Mouse (Mus musculus): ENCODE measurements at regions not wholly inside any gene's neighbourhood (a gene's known extent, or its start where the extent isn't known, plus 50 kb on each side); places are given as distances from the start of the nearest gene placed in this dataset.
"Not testable (repeated sequence)": the region's sequence is repeated elsewhere in the genome, so short reads cannot be mapped to it uniquely, and the experiment has no call there.

DNA sequence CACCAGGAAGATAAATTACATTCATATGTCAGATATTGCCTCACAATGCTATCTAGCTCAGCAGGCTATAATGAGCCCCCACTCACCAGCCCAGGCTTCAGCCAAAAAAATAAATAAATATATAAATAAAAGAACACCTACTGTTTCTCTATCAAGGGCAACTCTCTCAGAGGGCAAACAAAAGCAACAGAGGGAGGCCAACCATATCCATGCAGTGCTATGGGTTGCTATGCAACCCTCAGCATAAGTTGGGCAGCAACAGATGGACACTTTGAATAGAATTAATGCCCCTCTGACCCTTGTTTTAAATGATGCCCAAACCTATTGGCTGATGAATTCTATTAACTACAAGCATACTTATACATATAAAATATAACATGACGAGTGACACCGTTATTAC is 242.2 kb upstream of the Ednrb start:
- Histone ChIP-seq H3K79me2 (replicated peaks; ENCODE audit: control insufficient read depth, extremely low read depth, insufficient read depth, poor library complexity, severe bottlenecking) (no peaks in the 10 kb centered on the region), H3K4me1 (ENCODE audit: control insufficient read depth in 1 of 2, insufficient read depth in 2 of 2) (no peaks in the 10 kb centered on the region), H3K9me3 (replicated peaks; ENCODE audit: low read length) (no peaks in the 10 kb centered on the region), H3K27me3 (replicated peaks) (no peaks in the 10 kb centered on the region), H3K36me3 (replicated peaks in 1 of 2; ENCODE audit: control insufficient read depth in 1 of 2, insufficient read depth in 1 of 2, low read length in 1 of 2) (no peaks in the 10 kb centered on the region), H3K4me3 (replicated peaks in 1 of 3; ENCODE audit: low read depth in 2 of 3, low read length in 2 of 3, poor library complexity in 1 of 3) (no peak overlapping the region), H3K4me2 (ENCODE audit: insufficient read depth, low read depth, poor library complexity, severe bottlenecking) (no peak overlapping the region), H3K27ac (ENCODE audit: insufficient read depth, low read depth) (no peak overlapping the region), H3K9ac (ENCODE audit: insufficient read depth, low read depth) (no peak overlapping the region)
- no peak for DNase-seq (ENCODE audit: extremely low read depth)
- in situ Hi-C loops (cut with MboI; ENCODE audit: low pct_ligation_motif_present, low pct_unique_long_range_greater_than_20kb, low sequenced_read_pairs) (no loop called here), dilution Hi-C loops (cut with MboI; ENCODE audit: extremely low pct_ligation_motif_present, extremely low pct_unique_long_range_greater_than_20kb, low sequenced_read_pairs) (no loop called here)
- TF ChIP-seq NRF1 (IDR thresholded peaks at IDR 0.05; ENCODE audit: low read depth, low read length) (no peak), MXI1 (IDR thresholded peaks at IDR 0.05; ENCODE audit: low read depth, low read length) (no peak)

DNA sequence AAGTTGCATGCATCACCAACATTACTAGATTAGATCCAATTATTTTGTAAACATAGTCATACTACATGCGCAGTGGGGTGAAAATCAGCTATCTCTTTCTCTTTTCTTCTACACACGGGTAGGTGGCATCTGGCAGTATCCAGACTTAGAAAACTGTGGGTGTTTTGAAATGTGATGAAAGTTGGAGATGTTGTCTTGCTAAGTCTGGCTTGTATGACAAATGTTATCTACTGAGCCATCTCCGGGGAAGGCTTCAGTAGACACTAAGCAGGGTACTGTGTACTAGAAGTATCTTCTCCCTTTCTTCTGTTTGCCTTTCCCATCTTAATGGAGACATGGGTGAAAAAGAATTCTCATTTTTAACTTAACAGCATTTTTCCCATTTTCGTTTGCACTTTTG is 220.0 kb upstream of the Ednrb start:
- H3K79me2 ChIP-seq (replicated peaks; ENCODE audit: control insufficient read depth, extremely low read depth, insufficient read depth, poor library complexity, severe bottlenecking); H3K4me3 ChIP-seq (replicated peaks in 1 of 3; ENCODE audit: low read depth in 2 of 3, low read length in 2 of 3, poor library complexity in 1 of 3); H3K9me3 ChIP-seq (replicated peaks; ENCODE audit: low read length); H3K4me2 ChIP-seq (ENCODE audit: insufficient read depth, low read depth, poor library complexity, severe bottlenecking); dilution Hi-C loops (cut with MboI; ENCODE audit: extremely low pct_ligation_motif_present, extremely low pct_unique_long_range_greater_than_20kb, low sequenced_read_pairs); DNase-seq (ENCODE audit: extremely low read depth); in situ Hi-C loops (cut with MboI; ENCODE audit: low pct_ligation_motif_present, low pct_unique_long_range_greater_than_20kb, low sequenced_read_pairs); H3K4me1 ChIP-seq (ENCODE audit: control insufficient read depth in 1 of 2, insufficient read depth in 2 of 2); H3K27me3 ChIP-seq (replicated peaks); H3K36me3 ChIP-seq (replicated peaks in 1 of 2; ENCODE audit: control insufficient read depth in 1 of 2, insufficient read depth in 1 of 2, low read length in 1 of 2); H3K9ac ChIP-seq (ENCODE audit: insufficient read depth, low read depth); H3K27ac ChIP-seq (ENCODE audit: insufficient read depth, low read depth): not testable (repeated sequence)

DNA sequence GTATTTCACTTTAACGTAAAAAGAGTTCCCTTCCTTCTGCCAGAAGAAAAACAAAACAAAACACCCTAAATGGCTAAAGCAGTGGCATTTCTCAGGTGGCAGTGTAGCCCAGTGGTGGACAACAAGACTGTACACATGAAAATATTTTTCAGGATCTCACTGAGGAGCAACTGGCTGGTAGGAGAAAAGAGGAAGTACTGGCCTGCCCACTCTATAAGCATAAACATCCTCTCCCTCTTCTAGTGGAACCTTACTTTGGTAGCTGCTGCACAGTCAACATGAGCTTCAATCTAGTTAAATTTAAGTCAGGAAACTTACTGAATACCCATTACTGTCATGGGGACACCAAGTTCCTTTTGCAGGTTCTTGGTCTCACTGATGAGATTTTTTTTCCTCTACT is 209.5 kb upstream of the Ednrb start:
- dilution Hi-C loops (cut with MboI; ENCODE audit: extremely low pct_ligation_motif_present, extremely low pct_unique_long_range_greater_than_20kb, low sequenced_read_pairs) (no loop called here), in situ Hi-C loops (cut with MboI; ENCODE audit: low pct_ligation_motif_present, low pct_unique_long_range_greater_than_20kb, low sequenced_read_pairs) (no loop called here)
- H3K9ac ChIP-seq (ENCODE audit: insufficient read depth, low read depth) = no peak overlapping the region
- H3K4me3 ChIP-seq (replicated peaks in 1 of 3; ENCODE audit: low read depth in 2 of 3, low read length in 2 of 3, poor library complexity in 1 of 3) = no peak overlapping the region
- no peaks in the 10 kb centered on the region for H3K79me2 ChIP-seq (replicated peaks; ENCODE audit: control insufficient read depth, extremely low read depth, insufficient read depth, poor library complexity, severe bottlenecking)
- DNase-seq (ENCODE audit: extremely low read depth) = no peak
- H3K4me1 ChIP-seq (ENCODE audit: control insufficient read depth in 1 of 2, insufficient read depth in 2 of 2) = no peaks in the 10 kb centered on the region
- H3K4me2 ChIP-seq (ENCODE audit: insufficient read depth, low read depth, poor library complexity, severe bottlenecking) = no peak overlapping the region
- TF ChIP-seq KAT2A (IDR thresholded peaks at IDR 0.05; ENCODE audit: insufficient replicate concordance, low read length) (no peak), ZMIZ1 (IDR thresholded peaks at IDR 0.05; ENCODE audit: low read depth, low read length) (no peak), ZC3H11A (IDR thresholded peaks at IDR 0.05; ENCODE audit: low read depth, low read length) (no peak), NELFE (IDR thresholded peaks at IDR 0.05; ENCODE audit: low read depth, low read length) (no peak), USF2 (conservative IDR thresholded peaks at IDR 0.05; ENCODE audit: low read depth, low read length) (no peak), UBTF (IDR thresholded peaks at IDR 0.05; ENCODE audit: low read depth, low read length) (no peak), MAFK (IDR thresholded peaks at IDR 0.05; ENCODE audit: insufficient replicate concordance, low read length) (no peak), HCFC1 (IDR thresholded peaks at IDR 0.05; ENCODE audit: low read depth, low read length) (no peak), ZNF384 (IDR thresholded peaks at IDR 0.05; ENCODE audit: low read depth, low read length) (no peak), RCOR1 (conservative IDR thresholded peaks at IDR 0.05; ENCODE audit: low read depth, low read length) (no peak), SMC3 (IDR thresholded peaks at IDR 0.05; ENCODE audit: low read depth, low read length) (no peak), MAX (IDR thresholded peaks at IDR 0.05; ENCODE audit: low read length) (no peak), ETS1 (conservative IDR thresholded peaks at IDR 0.05; ENCODE audit: low read depth, low read length) (no peak), JUND (conservative IDR thresholded peaks at IDR 0.05; ENCODE audit: low read depth, low read length) (no peak), EP300 (IDR thresholded peaks at IDR 0.05; ENCODE audit: low read length) (no peak)
- H3K9me3 ChIP-seq (replicated peaks; ENCODE audit: low read length) = no peaks in the 10 kb centered on the region
- no peaks in the 10 kb centered on the region for H3K36me3 ChIP-seq (replicated peaks in 1 of 2; ENCODE audit: control insufficient read depth in 1 of 2, insufficient read depth in 1 of 2, low read length in 1 of 2)
- H3K27me3 ChIP-seq (replicated peaks) = no peaks in the 10 kb centered on the region
- no peak overlapping the region for H3K27ac ChIP-seq (ENCODE audit: insufficient read depth, low read depth)

All from CH12.LX (cell line).